Mouse (Mus musculus) testis, adult 2 months (tissue): ENCODE data around the gene Hip1r. TPM values are rescaled to one million over a fixed set of nuclear protein-coding genes. Genes with fewer than 3 reads are reported as not detected.

Experiments used
- H3K27ac ChIP-seq: fragments of 200-500 bp; 2 replicates; pipeline ENCODE4 v1.5.1; 2012; ENCODE audit warnings: low read depth, low read length; ENCODE audit not compliant: control insufficient read depth, insufficient read depth
- H3K27me3 ChIP-seq: fragments of 200-500 bp; 2 replicates; pipeline ENCODE4 v1.6.1; 2012; ENCODE audit warnings: mild to moderate bottlenecking, low read length, moderate library complexity; ENCODE audit not compliant: control insufficient read depth, insufficient read depth
- H3K36me3 ChIP-seq: fragments of 200-500 bp; 2 replicates; pipeline ENCODE4 v1.6.1; 2012; ENCODE audit warnings: mild to moderate bottlenecking, low read length; ENCODE audit not compliant: control insufficient read depth, insufficient read depth
- H3K4me1 ChIP-seq: fragments of 200-500 bp; 2 replicates; pipeline ENCODE4 v1.6.1; 2012; ENCODE audit warnings: low read length; ENCODE audit not compliant: control insufficient read depth, insufficient read depth
- H3K4me3 ChIP-seq: fragments of 200-500 bp; 2 replicates; pipeline ENCODE4 v1.5.1; 2012; ENCODE audit warnings: low read depth, mild to moderate bottlenecking, low read length, moderate library complexity, mixed read lengths; ENCODE audit not compliant: control insufficient read depth
- CTCF ChIP-seq: fragments of 200-500 bp; IDR thresholded peaks from 2 replicates; pipeline ENCODE4 v1.5.1; 2012; ENCODE audit warnings: low read depth, mild to moderate bottlenecking, inconsistent platforms, low read length, moderate library complexity; ENCODE audit not compliant: control insufficient read depth, insufficient read depth, insufficient replicate concordance
- POLR2A ChIP-seq: fragments of 200-500 bp; IDR thresholded peaks from 2 replicates; pipeline ENCODE4 v1.6.1; 2012; ENCODE audit warnings: low read depth, mild to moderate bottlenecking, inconsistent platforms, low read length, moderate library complexity; ENCODE audit not compliant: control insufficient read depth
- polyA plus RNA-seq: library from polyadenylated mRNA; depleted of rRNA; stranded (reverse); fragments of >200 nt; gene quantifications from 2 replicates; pipeline ENCODE4 v1.2.3, GENCODE M21; 2012

The Hip1r gene
- polyA plus RNA-seq, 1 experiment, result 8.7 TPM

GRCm38 (mm10) chr5:123974179-123974485, 704 bp downstream of the Hip1r start:
- 0 out of 2 replicates have a peak, but pooled peaks cover 1% of the 10 kb centered on the region for H3K36me3 ChIP-seq
- no peak overlapping the region for H3K27ac ChIP-seq
- H3K27me3 ChIP-seq, result no peaks in the 10 kb centered on the region
- peak overlapping the region; percentile 95 for H3K4me3 ChIP-seq
- H3K4me1 ChIP-seq, result peaks cover 10% of the 10 kb centered on the region
- TF ChIP-seq POLR2A (no peak), CTCF (no peak)

- peaks cover 10% of the 10 kb centered on the region for H3K4me1 ChIP-seq
- no peaks in the 10 kb centered on the region for H3K36me3 ChIP-seq
- no peak for TF ChIP-seq POLR2A
- no peak for TF ChIP-seq CTCF
- no peak overlapping the region for H3K27ac ChIP-seq
- H3K4me3 ChIP-seq, result no peak overlapping the region
- no peaks in the 10 kb centered on the region for H3K27me3 ChIP-seq
These were observed 1.2 kb downstream of the Hip1r start for GRCm38 (mm10) chr5:123974616-123975111.

- Histone ChIP-seq H3K27ac (no peak overlapping the region), H3K4me3 (no peak overlapping the region), H3K4me1 (peaks cover 10% of the 10 kb centered on the region), H3K27me3 (no peaks in the 10 kb centered on the region), H3K36me3 (no peaks in the 10 kb centered on the region)
- TF ChIP-seq CTCF (no peak), POLR2A (no peak)
These were observed 2.3 kb downstream of the Hip1r start for GRCm38 (mm10) chr5:123975668-123976180.

GRCm38 (mm10) chr5:123977231-123977630, 3.8 kb downstream of the Hip1r start:
- H3K27ac ChIP-seq, result no peak overlapping the region
- peaks cover 10% of the 10 kb centered on the region for H3K4me1 ChIP-seq
- no peak overlapping the region for H3K4me3 ChIP-seq
- no peaks in the 10 kb centered on the region for H3K36me3 ChIP-seq
- no peaks in the 10 kb centered on the region for H3K27me3 ChIP-seq
- TF ChIP-seq POLR2A (no peak), CTCF (no peak)

- H3K4me1 ChIP-seq, result peaks cover 8% of the 10 kb centered on the region
- H3K27ac ChIP-seq, result no peak overlapping the region
- no peak overlapping the region for H3K4me3 ChIP-seq
- no peaks in the 10 kb centered on the region for H3K27me3 ChIP-seq
- TF ChIP-seq POLR2A (no peak), CTCF (no peak)
- no peaks in the 10 kb centered on the region for H3K36me3 ChIP-seq
These were observed 4.7 kb downstream of the Hip1r start for GRCm38 (mm10) chr5:123978131-123978530.

GRCm38 (mm10) chr5:123979221-123979979, 6.0 kb downstream of the Hip1r start:
- H3K27me3 ChIP-seq, result no peaks in the 10 kb centered on the region
- H3K36me3 ChIP-seq, result no peaks in the 10 kb centered on the region
- no peak for TF ChIP-seq POLR2A
- no peak for TF ChIP-seq CTCF
- H3K4me3 ChIP-seq, result no peak overlapping the region
- no peak overlapping the region for H3K27ac ChIP-seq
- peaks cover 3% of the 10 kb centered on the region for H3K4me1 ChIP-seq

GRCm38 (mm10) chr5:123979980-123980369, 6.5 kb downstream of the Hip1r start:
- H3K27ac ChIP-seq, result no peak overlapping the region

More at GRCm38 (mm10) chr5:123979980-123980369, 6.5 kb downstream of the Hip1r start:
- TF ChIP-seq CTCF (no peak), POLR2A (no peak)
- H3K27me3 ChIP-seq, result no peaks in the 10 kb centered on the region
- no peak overlapping the region for H3K4me3 ChIP-seq
- H3K36me3 ChIP-seq, result no peaks in the 10 kb centered on the region
- no peaks in the 10 kb centered on the region for H3K4me1 ChIP-seq
